Mouse (Mus musculus): Measurements from ENCODE around the gene Sco1. TPM values are rescaled to one million over a fixed set of nuclear protein-coding genes. Genes with fewer than 3 reads are reported as not detected.
A peak's percentile ranks its signal among the peaks of the same experiment; 100 is the strongest.

Sco1 gene
- total RNA-seq, 2 experiments from 2014 or later = 7.2 to 7.3 TPM

- DNase-seq = no peak
Observed at GRCm38 (mm10) chr11:67043007-67043406, 9.5 kb upstream of the Sco1 start.

GRCm38 (mm10) chr11:67044959-67045358 lies 7.5 kb upstream of the Sco1 start:
- DNase-seq = no peak

GRCm38 (mm10) chr11:67047199-67047598 lies 5.3 kb upstream of the Sco1 start:
- DNase-seq = no peak

GRCm38 (mm10) chr11:67048496-67048895 lies 4.0 kb upstream of the Sco1 start:
- no peak for DNase-seq

GRCm38 (mm10) chr11:67049256-67049655 lies 3.2 kb upstream of the Sco1 start:
- no peak for DNase-seq

GRCm38 (mm10) chr11:67051676-67052320 lies 672 bp upstream of the Sco1 start:
- DNase-seq = no peak

- DNase-seq = no peak
Observed at GRCm38 (mm10) chr11:67054754-67055365, 2.4 kb downstream of the Sco1 start.

- no peak for DNase-seq
Observed at GRCm38 (mm10) chr11:67061311-67061710, 8.8 kb downstream of the Sco1 start.

- no peak for DNase-seq
Observed at GRCm38 (mm10) chr11:67062726-67063125, 10.3 kb downstream of the Sco1 start.

- no peak for DNase-seq
Observed at GRCm38 (mm10) chr11:67067741-67068140, 15.3 kb downstream of the Sco1 start.

- DNase-seq = no peak
Observed at GRCm38 (mm10) chr11:67072615-67073130, 20.2 kb downstream of the Sco1 start.

GRCm38 (mm10) chr11:67075036-67075435 lies 22.6 kb downstream of the Sco1 start:
- no peak for DNase-seq

- no peak for DNase-seq
Observed at GRCm38 (mm10) chr11:67076781-67077180, 24.3 kb downstream of the Sco1 start.

GRCm38 (mm10) chr11:67077435-67077834 lies 25.0 kb downstream of the Sco1 start:
- no peak for DNase-seq

- no peak for DNase-seq
Observed at GRCm38 (mm10) chr11:67078000-67078399, 25.5 kb downstream of the Sco1 start, which contains the start of gene Myh3. Gene Myh3, plus strand, starts transcription at chr11:67078300.

GRCm38 (mm10) chr11:67078888-67079287 lies 26.4 kb downstream of the Sco1 start:
- DNase-seq = no peak

GRCm38 (mm10) chr11:67079740-67080139 lies 27.3 kb downstream of the Sco1 start:
- DNase-seq = no peak

- DNase-seq = no peak
Observed at GRCm38 (mm10) chr11:67080168-67080567, 27.7 kb downstream of the Sco1 start.

GRCm38 (mm10) chr11:67081125-67081649 lies 28.7 kb downstream of the Sco1 start:
- peak; percentile 25 for DNase-seq

GRCm38 (mm10) chr11:67082188-67082587 lies 29.7 kb downstream of the Sco1 start:
- no peak for DNase-seq

GRCm38 (mm10) chr11:67082793-67083192 lies 30.3 kb downstream of the Sco1 start:
- DNase-seq = no peak

- no peak for DNase-seq
Observed at GRCm38 (mm10) chr11:67083239-67083638, 30.8 kb downstream of the Sco1 start.

- no peak for DNase-seq
Observed at GRCm38 (mm10) chr11:67083712-67084340, 31.4 kb downstream of the Sco1 start.

Measured in gastrocnemius, postnatal 25 days (tissue).